Mouse (Mus musculus) MEL (cell line): Measurements from ENCODE around the gene Dock3. TPM values are rescaled to one million over a fixed set of nuclear protein-coding genes. Genes with fewer than 3 reads are reported as not detected.

Source experiments
- DNase-seq: peaks from one replicate; pipeline ENCODE4 v3.0.0; 2011; ENCODE audit warnings: low read depth, low spot score
- H3K27ac ChIP-seq: 2 replicates; pipeline ENCODE4 v1.5.1; 2012; ENCODE audit warnings: low read depth, mild to moderate bottlenecking, control low read depth, low read length, moderate library complexity; ENCODE audit not compliant: control insufficient read depth
- H3K27me3 ChIP-seq, 2 experiments: fragments of 150-350 bp in 1 of 2; sonication (generic) in 1 of 2; 2 replicates each; pipeline ENCODE4 v1.6.1; 2012; ENCODE audit warnings: low read length in 2 of 2, mild to moderate bottlenecking in 2 of 2, improper control_type of control experiment in 1 of 2, moderate library complexity in 1 of 2; ENCODE audit not compliant: insufficient read depth in 2 of 2, control insufficient read depth in 1 of 2
- H3K36me3 ChIP-seq, 2 experiments: 2 replicates each; pipeline ENCODE4 v1.6.1; 2012 to 2014; ENCODE audit warnings: low read length in 2 of 2, improper control_type of control experiment in 1 of 2, inconsistent platforms in 1 of 2, mild to moderate bottlenecking in 1 of 2; ENCODE audit not compliant: insufficient read depth in 2 of 2, control insufficient read depth in 1 of 2
- H3K4me1 ChIP-seq, 2 experiments: fragments of 150-350 bp in 1 of 2; sonication (generic) in 1 of 2; 2 replicates each; pipeline ENCODE4 v1.6.1; 2012; ENCODE audit warnings: low read length in 2 of 2, improper control_type of control experiment in 1 of 2, mild to moderate bottlenecking in 1 of 2; ENCODE audit not compliant: insufficient read depth in 2 of 2, control insufficient read depth in 1 of 2
- H3K4me3 ChIP-seq, 2 experiments: fragments of 150-350 bp in 1 of 2; sonication (generic) in 1 of 2; 2 replicates each; pipeline ENCODE4 v1.5.1; 2012; ENCODE audit warnings: low read depth in 2 of 2, low read length in 2 of 2, mild to moderate bottlenecking in 2 of 2, moderate library complexity in 2 of 2, control low read depth in 1 of 2, improper control_type of control experiment in 1 of 2; ENCODE audit not compliant: control insufficient read depth in 1 of 2, insufficient read depth in 1 of 2
- H3K79me2 ChIP-seq: 2 replicates; pipeline ENCODE4 v1.6.1; 2012; ENCODE audit warnings: mild to moderate bottlenecking, low read length, moderate library complexity; ENCODE audit not compliant: control insufficient read depth, poor library complexity, insufficient read depth
- H3K9ac ChIP-seq: 2 replicates; pipeline ENCODE4 v1.6.1; 2012; ENCODE audit warnings: low read depth, mild to moderate bottlenecking, control low read depth, low read length, moderate library complexity; ENCODE audit not compliant: control insufficient read depth, poor library complexity, severe bottlenecking
- H3K9me3 ChIP-seq: fragments of 150-350 bp; sonication (generic); replicated peaks from 2 replicates; pipeline ENCODE4 v1.6.1; 2012; ENCODE audit warnings: mild to moderate bottlenecking, low read length, improper control_type of control experiment, moderate library complexity; ENCODE audit not compliant: insufficient read depth
- BHLHE40 ChIP-seq: IDR thresholded peaks from 2 replicates; pipeline ENCODE4 v1.6.1; 2012; ENCODE audit warnings: low read depth, mild to moderate bottlenecking, inconsistent platforms, low read length, improper control_type of control experiment, borderline replicate concordance
- CHD1 ChIP-seq: IDR thresholded peaks from 2 replicates; pipeline ENCODE4 v1.6.1; 2012; ENCODE audit warnings: low read depth, mild to moderate bottlenecking, inconsistent platforms, low read length, improper control_type of control experiment
- CHD2 ChIP-seq: IDR thresholded peaks from 2 replicates; pipeline ENCODE4 v1.6.1; 2011; ENCODE audit warnings: low read length, improper control_type of control experiment
- CTCF ChIP-seq, 3 experiments: IDR thresholded peaks in 2 of 3; conservative IDR thresholded peaks in 1 of 3; 2 replicates each; pipeline ENCODE4 v1.5.1; 2011 to 2012; ENCODE audit warnings: low read length in 3 of 3, low read depth in 2 of 3, mild to moderate bottlenecking in 2 of 3, improper control_type of control experiment in 1 of 3, inconsistent platforms in 1 of 3, mixed read lengths in 1 of 3, moderate library complexity in 1 of 3; ENCODE audit not compliant: control insufficient read depth in 1 of 3, insufficient read depth in 1 of 3, poor library complexity in 1 of 3, severe bottlenecking in 1 of 3
- E2F4 ChIP-seq: IDR thresholded peaks from 2 replicates; pipeline ENCODE4 v1.6.1; 2011; ENCODE audit warnings: low read depth, low read length, improper control_type of control experiment, borderline replicate concordance
- ELF1 ChIP-seq: IDR thresholded peaks from 2 replicates; pipeline ENCODE4 v1.6.1; 2014; ENCODE audit warnings: low read depth, mild to moderate bottlenecking, inconsistent platforms, low read length, improper control_type of control experiment, moderate library complexity
- EP300 ChIP-seq, 2 experiments: IDR thresholded peaks; 2 replicates each; pipeline ENCODE4 v1.6.1; 2011; ENCODE audit warnings: improper control_type of control experiment in 2 of 2, low read length in 2 of 2, low read depth in 1 of 2, mild to moderate bottlenecking in 1 of 2
- ETS1 ChIP-seq: IDR thresholded peaks from 2 replicates; pipeline ENCODE4 v1.6.1; 2012; ENCODE audit warnings: low read depth, mild to moderate bottlenecking, inconsistent platforms, low read length, improper control_type of control experiment, moderate library complexity
- GATA1 ChIP-seq: IDR thresholded peaks from 2 replicates; pipeline ENCODE4 v1.6.1; 2011; ENCODE audit warnings: low read depth, low read length, improper control_type of control experiment
- HCFC1 ChIP-seq: IDR thresholded peaks from 2 replicates; pipeline ENCODE4 v1.6.1; 2012; ENCODE audit warnings: low read depth, mild to moderate bottlenecking, inconsistent platforms, low read length, improper control_type of control experiment, moderate library complexity
- JUND ChIP-seq: IDR thresholded peaks from 2 replicates; pipeline ENCODE4 v1.6.1; 2011; ENCODE audit warnings: low read depth, mild to moderate bottlenecking, improper control_type of control experiment, low read length
- KAT2A ChIP-seq: conservative IDR thresholded peaks from 2 replicates; pipeline ENCODE4 v1.6.1; 2012; ENCODE audit warnings: low read depth, low read length, improper control_type of control experiment, inconsistent platforms
- MAFK ChIP-seq: IDR thresholded peaks from 2 replicates; pipeline ENCODE4 v1.6.1; 2011; ENCODE audit warnings: low read depth, mild to moderate bottlenecking, low read length, improper control_type of control experiment, borderline replicate concordance
- MAX ChIP-seq: IDR thresholded peaks from 2 replicates; pipeline ENCODE4 v1.6.1; 2011; ENCODE audit warnings: low read length, improper control_type of control experiment
- MAZ ChIP-seq: IDR thresholded peaks from 2 replicates; pipeline ENCODE4 v1.6.1; 2012; ENCODE audit warnings: low read depth, mild to moderate bottlenecking, inconsistent platforms, low read length, improper control_type of control experiment
- MEF2A ChIP-seq: IDR thresholded peaks from 2 replicates; pipeline ENCODE4 v1.6.1; 2014; ENCODE audit warnings: low read depth, mild to moderate bottlenecking, inconsistent platforms, low read length, improper control_type of control experiment; ENCODE audit not compliant: poor library complexity, insufficient replicate concordance, severe bottlenecking; ENCODE audit errors: extremely low read depth
- MXI1 ChIP-seq: IDR thresholded peaks from 2 replicates; pipeline ENCODE4 v1.6.1; 2011; ENCODE audit warnings: mild to moderate bottlenecking, low read depth, low read length, improper control_type of control experiment
- MYB ChIP-seq: IDR thresholded peaks from 2 replicates; pipeline ENCODE4 v1.6.1; 2011; ENCODE audit warnings: mild to moderate bottlenecking, low read depth, low read length, improper control_type of control experiment
- MYC ChIP-seq: IDR thresholded peaks from 2 replicates; pipeline ENCODE4 v1.6.1; 2011; ENCODE audit warnings: low read depth, mild to moderate bottlenecking, low read length, improper control_type of control experiment, moderate library complexity
- NELFE ChIP-seq: IDR thresholded peaks from 2 replicates; pipeline ENCODE4 v1.6.1; 2011; ENCODE audit warnings: low read depth, low read length, improper control_type of control experiment
- NRF1 ChIP-seq: IDR thresholded peaks from 2 replicates; pipeline ENCODE4 v1.6.1; 2014; ENCODE audit warnings: low read depth, mild to moderate bottlenecking, inconsistent platforms, low read length, improper control_type of control experiment, moderate library complexity; ENCODE audit not compliant: poor library complexity, insufficient read depth, severe bottlenecking
- POLR2A ChIP-seq, 2 experiments: IDR thresholded peaks; 2 replicates each; pipeline ENCODE4 v1.6.1; 2011 to 2012; ENCODE audit warnings: low read length in 2 of 2, mild to moderate bottlenecking in 2 of 2, control low read depth in 1 of 2, improper control_type of control experiment in 1 of 2, low read depth in 1 of 2, moderate library complexity in 1 of 2; ENCODE audit not compliant: control insufficient read depth in 1 of 2, insufficient read depth in 1 of 2, poor library complexity in 1 of 2
- POLR2AphosphoS2 ChIP-seq: IDR thresholded peaks from 2 replicates; pipeline ENCODE4 v1.6.1; 2011; ENCODE audit warnings: low read length, improper control_type of control experiment
- POLR2AphosphoS5 ChIP-seq: IDR thresholded peaks from 2 replicates; pipeline ENCODE4 v1.6.1; 2012; ENCODE audit warnings: low read depth, borderline replicate concordance, mild to moderate bottlenecking, inconsistent platforms, low read length, moderate library complexity, mixed read lengths
- RAD21 ChIP-seq: IDR thresholded peaks from 2 replicates; pipeline ENCODE4 v1.6.1; 2011; ENCODE audit warnings: mild to moderate bottlenecking, low read depth, low read length, improper control_type of control experiment
- RCOR1 ChIP-seq: IDR thresholded peaks from 2 replicates; pipeline ENCODE4 v1.6.1; 2012; ENCODE audit warnings: low read depth, mild to moderate bottlenecking, inconsistent platforms, low read length, improper control_type of control experiment
- SIN3A ChIP-seq: IDR thresholded peaks from 2 replicates; pipeline ENCODE4 v1.6.1; 2012; ENCODE audit warnings: low read length, improper control_type of control experiment, inconsistent platforms
- SMC3 ChIP-seq: IDR thresholded peaks from 2 replicates; pipeline ENCODE4 v1.6.1; 2011; ENCODE audit warnings: low read depth, low read length, improper control_type of control experiment
- TAL1 ChIP-seq: IDR thresholded peaks from 2 replicates; pipeline ENCODE4 v1.6.1; 2012; ENCODE audit warnings: mild to moderate bottlenecking, inconsistent platforms, low read length, moderate library complexity, mixed read lengths
- TBP ChIP-seq: IDR thresholded peaks from 2 replicates; pipeline ENCODE4 v1.8.0; 2011; ENCODE audit warnings: low read depth, low read length, improper control_type of control experiment
- TCF12 ChIP-seq: IDR thresholded peaks from 2 replicates; pipeline ENCODE4 v1.6.1; 2014; ENCODE audit warnings: low read depth, mild to moderate bottlenecking, inconsistent platforms, low read length, improper control_type of control experiment, moderate library complexity
- UBTF ChIP-seq: IDR thresholded peaks from 2 replicates; pipeline ENCODE4 v1.6.1; 2012; ENCODE audit warnings: low read depth, mild to moderate bottlenecking, inconsistent platforms, low read length, improper control_type of control experiment, moderate library complexity, borderline replicate concordance; ENCODE audit not compliant: insufficient read depth
- USF1 ChIP-seq: IDR thresholded peaks from 2 replicates; pipeline ENCODE4 v1.6.1; 2014; ENCODE audit warnings: low read depth, mild to moderate bottlenecking, inconsistent platforms, low read length, improper control_type of control experiment, moderate library complexity
- USF2 ChIP-seq, 2 experiments: IDR thresholded peaks; 2 replicates each; pipeline ENCODE4 v1.6.1; 2011 to 2012; ENCODE audit warnings: improper control_type of control experiment in 2 of 2, low read length in 2 of 2, borderline replicate concordance in 1 of 2, inconsistent platforms in 1 of 2, low read depth in 1 of 2, mild to moderate bottlenecking in 1 of 2; ENCODE audit not compliant: insufficient read depth in 1 of 2
- ZC3H11A ChIP-seq: IDR thresholded peaks from 2 replicates; pipeline ENCODE4 v1.6.1; 2012; ENCODE audit warnings: low read depth, mild to moderate bottlenecking, inconsistent platforms, low read length, improper control_type of control experiment
- ZKSCAN1 ChIP-seq: IDR thresholded peaks from 2 replicates; pipeline ENCODE4 v1.6.1; 2012; ENCODE audit warnings: low read depth, mild to moderate bottlenecking, inconsistent platforms, low read length, improper control_type of control experiment, moderate library complexity
- ZMIZ1 ChIP-seq: IDR thresholded peaks from 2 replicates; pipeline ENCODE4 v1.6.1; 2012; ENCODE audit warnings: low read depth, mild to moderate bottlenecking, inconsistent platforms, low read length, improper control_type of control experiment, moderate library complexity
- polyA plus RNA-seq, 2 experiments: library from polyadenylated mRNA; stranded (reverse) in 1 of 2; unstranded in 1 of 2; fragments of >175 nt in 1 of 2; fragments of >200 nt in 1 of 2; gene quantifications; 2 replicates each; pipeline versions ENCODE4 v1.2.1 to v1.2.4; 2012; ENCODE audit warnings: low replicate concordance in 2 of 2, low read depth in 1 of 2; ENCODE audit not compliant: insufficient read length in 2 of 2, insufficient read depth in 1 of 2, missing spikeins in 1 of 2
- total RNA-seq: library from RNA; depleted of rRNA; stranded (reverse); fragments of 300-350 nt; gene quantifications from 2 replicates; pipeline ENCODE4 v1.2.3, GENCODE M21; 2012

The Dock3 gene
- total and polyA plus RNA-seq, 3 experiments, result 0.03 to 0.08 TPM; not detected in 1

DNA sequence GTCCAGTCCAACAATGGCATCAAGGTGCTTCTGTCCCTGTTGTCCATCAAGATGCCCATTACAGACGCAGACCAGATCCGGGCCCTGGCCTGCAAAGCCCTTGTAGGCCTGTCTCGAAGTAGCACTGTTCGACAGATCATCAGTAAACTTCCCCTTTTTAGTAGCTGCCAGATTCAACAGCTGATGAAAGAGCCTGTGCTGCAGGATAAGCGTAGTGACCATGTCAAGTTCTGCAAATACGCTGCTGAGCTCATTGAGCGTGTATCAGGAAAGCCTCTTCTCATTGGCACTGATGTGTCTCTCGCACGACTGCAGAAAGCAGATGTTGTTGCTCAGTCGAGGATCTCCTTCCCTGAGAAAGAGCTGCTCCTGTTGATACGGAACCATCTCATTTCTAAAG is 373.7 kb downstream of the Dock3 start:
- H3K4me3 ChIP-seq, result no peak overlapping the region
- TF ChIP-seq NRF1 (no peak; the same call in 1 of the 2 replicates), POLR2AphosphoS5 (no peak), GATA1 (peak; percentile 93), CHD1 (no peak), USF1 (0 out of 2 replicates have a peak, but pooled peaks have one; percentile 16), JUND (0 out of 2 replicates have a peak, but pooled peaks have one; percentile 77), SIN3A (peak; percentile 99), TBP (0 out of 2 replicates have a peak, but pooled peaks have one; percentile 30), MXI1 (peak; percentile 90), SMC3 (peak; percentile 25; the same call in 1 of the 2 replicates), CTCF (IDR thresholded peaks at IDR 0.05 in 2 of 3, conservative IDR thresholded peaks at IDR 0.05 in 1 of 3; ENCODE audit: control insufficient read depth in 1 of 3, insufficient read depth in 1 of 3, low read depth in 2 of 3, low read length in 3 of 3, poor library complexity in 1 of 3, severe bottlenecking in 1 of 3) (no peak), UBTF (no peak), CHD2 (no peak), ETS1 (peak; percentile 100), EP300 (IDR thresholded peaks at IDR 0.05; ENCODE audit: low read depth in 1 of 2, low read length in 2 of 2) (peak; percentile 91 to 93), MYB (no peak), RCOR1 (peak; percentile 97), MAZ (no peak), RAD21 (no peak), POLR2A (IDR thresholded peaks at IDR 0.05; ENCODE audit: control insufficient read depth in 1 of 2, insufficient read depth in 1 of 2, low read depth in 1 of 2, low read length in 2 of 2, poor library complexity in 1 of 2) (no peak), MEF2A (no peak), USF2 (IDR thresholded peaks at IDR 0.05; ENCODE audit: borderline replicate concordance in 1 of 2, insufficient read depth in 1 of 2, low read depth in 1 of 2, low read length in 2 of 2) (no peak), MAFK (peak; percentile 36; the same call in 1 of the 2 replicates), MAX (peak; percentile 93), ELF1 (no peak), BHLHE40 (peak; percentile 50; the same call in 1 of the 2 replicates), ZC3H11A (no peak), ZMIZ1 (no peak), TCF12 (peak; percentile 89), NELFE (no peak), TAL1 (peak; percentile 95), POLR2AphosphoS2 (no peak), ZKSCAN1 (no peak), MYC (peak; percentile 75; the same call in 1 of the 2 replicates), KAT2A (no peak), HCFC1 (peak; percentile 66), E2F4 (no peak)

More for the DNA sequence above, 373.7 kb downstream of the Dock3 start:
- Histone ChIP-seq H3K79me2 (0 out of 2 replicates have a peak, but pooled peaks cover 2% of the 10 kb centered on the region), H3K27me3 (no peaks in the 10 kb centered on the region), H3K9ac (no peak overlapping the region), H3K27ac (peak overlapping the region; percentile 34), H3K4me1 (peaks cover 2 to 11% of the 10 kb centered on the region in 2 experiments; a peak in 3 of 4 replicates), H3K36me3 (peaks cover 14 to 32% of the 10 kb centered on the region in 2 experiments), H3K9me3 (no peaks in the 10 kb centered on the region)
- DNase-seq, result peak; percentile 98
